Mouse (Mus musculus): Measurements from ENCODE around the gene Kcmf1. TPM values are rescaled to one million over a fixed set of nuclear protein-coding genes. Genes with fewer than 3 reads are reported as not detected.
"Not testable (repeated sequence)": the region's sequence is repeated elsewhere in the genome, so short reads cannot be mapped to it uniquely, and the experiment has no call there.

Kcmf1 gene
- total and polyA plus RNA-seq, 2 experiments from 2014 or later = 51.0 to 76.9 TPM

DNA sequence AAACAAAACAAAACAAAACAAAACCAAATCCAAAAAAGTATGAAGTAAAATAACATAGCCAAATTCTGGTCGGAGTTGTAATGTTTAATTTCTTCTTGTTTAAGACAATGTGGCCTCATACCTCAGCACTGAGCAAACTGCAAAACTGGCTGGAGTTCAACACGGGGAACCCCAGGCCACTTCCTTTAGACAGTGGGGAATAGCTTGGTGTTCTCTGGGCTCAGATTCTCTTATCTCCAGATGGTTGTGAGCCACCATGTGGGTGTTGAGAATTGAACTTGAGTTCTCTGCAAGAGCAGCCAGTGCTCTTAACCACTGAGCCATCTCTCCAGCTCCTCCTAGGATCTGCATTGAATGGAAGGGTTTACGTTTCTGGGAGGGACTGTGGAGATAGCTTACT lies 67.9 kb downstream of the Kcmf1 start:
- WGBS = 51% methylated on average over 3 of the region's 3 CpGs

GRCm38 (mm10) chr6:72831276-72831675 lies 68.5 kb downstream of the Kcmf1 start:
- no peak overlapping the region for H3K4me3 ChIP-seq (ENCODE audit: low read length)
- TF ChIP-seq CTCF (IDR thresholded peaks at IDR 0.05; ENCODE audit: low read depth) = peak; percentile 86
- no peaks in the 10 kb centered on the region for H3K4me1 ChIP-seq (ENCODE audit: insufficient read depth, low read length)
- no peak overlapping the region for H3K27ac ChIP-seq
- no peaks in the 10 kb centered on the region for H3K9me3 ChIP-seq (ENCODE audit: low read length)
- 29% methylated on average over 3 of the region's 3 CpGs for WGBS
- DNase-seq (ENCODE audit: low spot score) (peak; percentile 80), ATAC-seq (peak; percentile 41; the same call in 1 of the 2 replicates)
- no peak overlapping the region for H3K4me2 ChIP-seq (ENCODE audit: low read depth, low read length)
- no peaks in the 10 kb centered on the region for H3K36me3 ChIP-seq (ENCODE audit: insufficient read depth, low read length)
- no peak overlapping the region for H3K9ac ChIP-seq (replicated peaks; ENCODE audit: low read length)
- H3K27me3 ChIP-seq (ENCODE audit: insufficient read depth, low read length) = no peaks in the 10 kb centered on the region

More for the DNA sequence above, 67.9 kb downstream of the Kcmf1 start:
- H3K27me3 ChIP-seq (ENCODE audit: insufficient read depth, low read length) = no peaks in the 10 kb centered on the region
- no peaks in the 10 kb centered on the region for H3K9me3 ChIP-seq (ENCODE audit: low read length)
- no peak for ATAC-seq
- no peak overlapping the region for H3K9ac ChIP-seq (replicated peaks; ENCODE audit: low read length)
- H3K4me2 ChIP-seq (ENCODE audit: low read depth, low read length) = no peak overlapping the region
- no peak overlapping the region for H3K27ac ChIP-seq
- H3K4me1 ChIP-seq (ENCODE audit: insufficient read depth, low read length) = no peaks in the 10 kb centered on the region
- H3K4me3 ChIP-seq (ENCODE audit: low read length) = no peak overlapping the region
- DNase-seq (ENCODE audit: low spot score) = no peak
- no peak for TF ChIP-seq CTCF (IDR thresholded peaks at IDR 0.05; ENCODE audit: low read depth)
- H3K36me3 ChIP-seq (ENCODE audit: insufficient read depth, low read length) = no peaks in the 10 kb centered on the region

DNA sequence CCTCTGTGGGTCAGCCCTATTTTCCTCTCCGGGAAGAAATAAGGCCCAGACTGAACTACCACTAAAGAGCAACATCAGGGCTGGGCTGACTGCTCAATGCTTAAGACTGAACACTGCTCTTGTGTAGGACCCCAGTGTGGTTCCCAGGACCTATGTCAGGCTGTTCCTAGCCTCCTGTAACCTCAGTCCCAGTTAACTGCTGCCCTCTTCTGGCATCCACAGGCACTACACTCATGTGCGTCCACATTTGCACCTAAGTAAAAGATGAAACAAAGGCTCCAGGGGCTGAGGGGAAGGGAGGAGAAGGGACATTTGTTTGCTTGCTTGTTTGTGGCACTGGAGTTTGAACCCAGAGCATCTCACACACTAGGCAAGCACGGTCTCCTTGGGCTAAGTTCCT lies 70.9 kb downstream of the Kcmf1 start:
- 76% methylated on average over 3 of the region's 3 CpGs for WGBS
- Histone ChIP-seq H3K27me3 (ENCODE audit: insufficient read depth, low read length) (no peaks in the 10 kb centered on the region), H3K4me3 (ENCODE audit: low read length) (no peak overlapping the region), H3K9ac (replicated peaks; ENCODE audit: low read length) (no peak overlapping the region), H3K9me3 (ENCODE audit: low read length) (no peaks in the 10 kb centered on the region), H3K27ac (no peak overlapping the region), H3K4me1 (ENCODE audit: insufficient read depth, low read length) (0 out of 2 replicates have a peak, but pooled peaks cover 11% of the 10 kb centered on the region), H3K4me2 (ENCODE audit: low read depth, low read length) (no peak overlapping the region), H3K36me3 (ENCODE audit: insufficient read depth, low read length) (no peaks in the 10 kb centered on the region)
- DNase-seq (ENCODE audit: low spot score) = no peak
- TF ChIP-seq CTCF (IDR thresholded peaks at IDR 0.05; ENCODE audit: low read depth) = peak; percentile 52
- ATAC-seq = no peak

GRCm38 (mm10) chr6:72828037-72828436 lies 71.7 kb downstream of the Kcmf1 start:
- not testable (repeated sequence) for H3K9me3 ChIP-seq (ENCODE audit: low read length); H3K27me3 ChIP-seq (ENCODE audit: insufficient read depth, low read length); H3K36me3 ChIP-seq (ENCODE audit: insufficient read depth, low read length); H3K4me2 ChIP-seq (ENCODE audit: low read depth, low read length); DNase-seq (ENCODE audit: low spot score); H3K27ac ChIP-seq; H3K4me3 ChIP-seq (ENCODE audit: low read length); ATAC-seq; H3K9ac ChIP-seq (replicated peaks; ENCODE audit: low read length)
- 0 out of 2 replicates have a peak, but pooled peaks cover 11% of the 10 kb centered on the region for H3K4me1 ChIP-seq (ENCODE audit: insufficient read depth, low read length)
- 9% methylated on average over 9 of the region's 9 CpGs for WGBS

DNA sequence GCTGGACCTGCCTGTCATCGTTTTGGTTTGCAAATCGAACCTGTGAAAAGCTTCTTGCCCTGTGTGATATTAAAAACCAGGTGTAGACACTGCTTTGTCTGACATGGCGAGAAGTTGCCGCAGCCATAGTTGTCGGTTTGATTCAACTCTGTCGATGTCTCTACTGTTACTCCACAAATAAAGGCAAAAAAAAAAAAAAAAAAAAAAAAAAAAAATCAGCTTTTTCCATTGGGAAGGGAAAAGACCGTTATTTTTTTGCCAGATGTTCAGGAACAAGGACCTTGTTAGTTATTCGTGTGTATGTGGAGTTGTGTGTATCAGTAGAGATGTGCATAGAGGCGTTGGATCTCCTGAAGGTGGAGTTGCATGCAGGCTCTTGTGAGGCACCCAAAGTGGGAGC lies 74.0 kb downstream of the Kcmf1 start:
- ATAC-seq = no peak
- no peak overlapping the region for H3K27ac ChIP-seq
- H3K27me3 ChIP-seq (ENCODE audit: insufficient read depth, low read length) = no peaks in the 10 kb centered on the region
- 52% methylated on average over 9 of the region's 9 CpGs for WGBS
- peak overlapping the region; percentile 52 for H3K4me2 ChIP-seq (ENCODE audit: low read depth, low read length)
- H3K9me3 ChIP-seq (ENCODE audit: low read length) = no peaks in the 10 kb centered on the region
- TF ChIP-seq CTCF (IDR thresholded peaks at IDR 0.05; ENCODE audit: low read depth) = no peak
- H3K4me1 ChIP-seq (ENCODE audit: insufficient read depth, low read length) = 0 out of 2 replicates have a peak, but pooled peaks cover 11% of the 10 kb centered on the region
- no peaks in the 10 kb centered on the region for H3K36me3 ChIP-seq (ENCODE audit: insufficient read depth, low read length)
- H3K9ac ChIP-seq (replicated peaks; ENCODE audit: low read length) = no peak overlapping the region
- no peak overlapping the region for H3K4me3 ChIP-seq (ENCODE audit: low read length)
- no peak for DNase-seq (ENCODE audit: low spot score)

DNA sequence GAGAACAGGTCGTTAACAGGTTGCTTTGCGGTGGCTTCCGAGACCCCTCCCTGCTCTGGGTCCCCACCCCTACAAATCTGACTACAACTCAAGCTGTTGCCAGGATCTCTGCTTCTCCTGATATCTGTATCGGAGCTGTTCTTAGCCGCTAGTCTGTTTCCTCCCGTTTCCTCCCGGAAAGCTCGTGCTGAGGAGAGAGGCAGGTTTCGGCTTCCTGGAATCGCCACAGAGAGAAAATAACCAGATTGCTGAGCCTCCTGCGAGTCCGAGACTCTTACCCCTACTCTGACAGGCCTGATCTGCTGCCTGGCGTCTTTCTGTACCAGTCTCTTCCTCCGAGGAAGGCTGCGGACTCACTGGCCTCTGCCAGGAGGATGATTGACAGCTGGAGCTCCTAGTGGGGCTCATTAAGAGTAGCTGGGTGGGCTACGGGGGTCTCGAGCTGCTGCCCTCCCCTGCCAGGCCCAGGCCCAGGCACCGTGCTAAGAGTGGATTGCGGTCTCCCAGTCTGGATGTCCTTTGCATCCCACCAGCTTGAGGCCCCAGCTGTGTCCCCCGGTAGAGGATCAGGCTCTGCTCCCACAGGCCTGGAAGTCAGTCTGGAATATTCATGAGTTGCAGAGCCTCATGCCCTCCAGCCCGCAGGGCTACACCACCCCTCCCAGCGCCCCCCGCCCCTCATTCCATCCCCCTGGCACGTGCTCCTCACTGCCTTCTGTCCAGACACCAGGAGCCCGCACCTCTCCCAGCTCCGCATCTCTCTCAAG lies 74.6 kb downstream of the Kcmf1 start:
- DNase-seq (ENCODE audit: low spot score) (peak; percentile 20), ATAC-seq (peak; percentile 48)
- no peak for TF ChIP-seq CTCF (IDR thresholded peaks at IDR 0.05; ENCODE audit: low read depth)
- Histone ChIP-seq H3K4me2 (ENCODE audit: low read depth, low read length) (peak overlapping the region; percentile 52), H3K4me3 (ENCODE audit: low read length) (peak overlapping the region; percentile 19), H3K27me3 (ENCODE audit: insufficient read depth, low read length) (no peaks in the 10 kb centered on the region), H3K27ac (no peak overlapping the region), H3K9me3 (ENCODE audit: low read length) (no peaks in the 10 kb centered on the region), H3K9ac (replicated peaks; ENCODE audit: low read length) (peak overlapping the region; percentile 25; the same call in 1 of the 2 replicates), H3K36me3 (ENCODE audit: insufficient read depth, low read length) (no peaks in the 10 kb centered on the region), H3K4me1 (ENCODE audit: insufficient read depth, low read length) (0 out of 2 replicates have a peak, but pooled peaks cover 11% of the 10 kb centered on the region)
- WGBS = 6% methylated on average over 26 of the region's 26 CpGs

DNA sequence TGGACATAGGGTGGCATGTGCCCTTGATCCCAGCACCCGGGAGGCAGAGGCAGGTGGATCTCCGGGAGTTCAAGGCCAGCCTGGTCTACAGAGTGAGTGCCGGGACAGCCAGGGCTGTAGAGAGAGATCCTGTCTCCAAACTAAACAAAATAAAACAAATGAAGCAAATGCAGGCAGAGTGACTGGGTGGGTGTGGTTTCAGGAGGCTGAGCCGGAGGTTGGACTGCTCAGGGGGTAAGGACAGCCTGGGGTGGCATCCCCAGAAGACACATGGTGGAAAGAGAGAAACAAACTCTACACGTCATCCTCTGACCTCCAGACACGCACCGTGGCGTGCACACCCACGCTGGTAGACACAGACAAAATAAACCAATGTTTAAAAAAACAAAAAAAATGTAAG lies 86.3 kb downstream of the Kcmf1 start:
- no peaks in the 10 kb centered on the region for H3K9me3 ChIP-seq (ENCODE audit: low read length)
- H3K9ac ChIP-seq (replicated peaks; ENCODE audit: low read length) = no peak overlapping the region
- TF ChIP-seq CTCF (IDR thresholded peaks at IDR 0.05; ENCODE audit: low read depth) = no peak
- no peaks in the 10 kb centered on the region for H3K27me3 ChIP-seq (ENCODE audit: insufficient read depth, low read length)
- no peak overlapping the region for H3K4me2 ChIP-seq (ENCODE audit: low read depth, low read length)
- 74% methylated on average over 9 of the region's 9 CpGs for WGBS
- ATAC-seq = peak; percentile 35; the same call in 1 of the 2 replicates
- no peak for DNase-seq (ENCODE audit: low spot score)
- H3K36me3 ChIP-seq (ENCODE audit: insufficient read depth, low read length) = no peaks in the 10 kb centered on the region
- H3K4me1 ChIP-seq (ENCODE audit: insufficient read depth, low read length) = no peaks in the 10 kb centered on the region
- no peak overlapping the region for H3K4me3 ChIP-seq (ENCODE audit: low read length)
- H3K27ac ChIP-seq = no peak overlapping the region
